Mouse (Mus musculus) telencephalon, adult 2 months (tissue): Measurements from ENCODE around the gene Pard3.

Experiments used
- DNase-seq: peaks from one replicate; pipeline ENCODE4 v3.0.0-alpha.2; 2011; ENCODE audit warnings: low read depth, low spot score

Pard3 gene

DNA sequence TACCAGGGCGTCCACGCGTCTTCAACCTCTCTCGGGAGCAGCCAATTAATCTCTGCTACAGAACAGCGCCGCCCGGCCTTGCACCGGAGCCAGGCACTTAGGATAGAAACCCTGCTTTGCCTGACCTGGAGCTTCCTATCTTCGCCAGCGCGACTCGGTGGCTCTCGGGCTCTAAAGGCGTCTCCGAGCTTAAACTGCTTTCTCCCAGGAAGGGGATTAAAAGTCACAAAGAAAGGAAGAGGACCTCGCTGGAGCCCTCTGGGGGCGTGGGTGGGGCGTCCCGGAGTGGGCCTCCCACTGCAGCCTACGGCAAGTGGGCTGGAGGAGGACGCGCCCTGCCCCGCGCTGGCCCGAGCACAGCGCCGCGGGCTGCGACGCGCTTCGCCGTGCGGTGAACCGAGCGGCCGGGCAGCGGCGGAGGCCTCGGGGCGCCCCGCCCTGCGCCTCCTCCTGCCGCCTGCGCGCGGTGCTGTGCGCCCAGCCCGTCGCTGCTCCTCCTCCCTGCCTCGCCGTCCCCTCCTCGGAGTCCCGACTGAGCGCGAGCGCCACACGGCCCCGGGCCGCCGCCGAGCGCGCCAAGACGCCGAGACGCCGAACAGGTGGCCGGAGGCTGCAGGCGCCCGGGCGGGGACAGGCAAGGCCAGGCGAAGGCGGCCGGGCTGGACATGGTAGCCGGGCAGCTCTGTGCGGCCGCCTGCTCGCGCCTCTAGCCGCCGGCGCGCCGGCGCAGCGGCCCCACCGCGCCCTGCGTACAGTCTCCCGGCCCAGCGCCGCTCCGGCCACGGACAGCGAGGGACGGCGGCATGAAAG lies at the start of gene Pard3:
Gene Pard3, plus strand, starts transcription at position 343 of the 810 bp plus-strand sequence.
- DNase-seq: peak; percentile 40

DNA sequence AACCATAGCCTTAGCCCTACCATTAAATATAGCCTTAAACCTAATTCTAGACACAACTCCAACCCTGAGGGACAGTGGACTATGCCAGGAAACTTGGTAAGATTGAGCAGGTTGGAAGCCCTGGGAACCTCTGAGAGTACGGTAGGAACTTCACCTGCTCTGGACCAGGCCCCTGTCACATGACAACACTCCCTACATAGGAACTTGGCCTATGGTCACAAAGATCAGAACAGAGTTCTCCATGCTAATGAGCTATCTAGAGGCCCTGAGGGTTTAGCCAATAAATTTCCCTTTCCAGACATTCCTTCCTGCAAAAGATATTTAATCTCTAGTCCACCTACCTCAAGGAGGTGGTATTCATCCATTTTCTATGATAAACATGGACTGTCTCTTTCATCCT lies 41.9 kb upstream of the Pard3 start:
- no peak for DNase-seq

DNA sequence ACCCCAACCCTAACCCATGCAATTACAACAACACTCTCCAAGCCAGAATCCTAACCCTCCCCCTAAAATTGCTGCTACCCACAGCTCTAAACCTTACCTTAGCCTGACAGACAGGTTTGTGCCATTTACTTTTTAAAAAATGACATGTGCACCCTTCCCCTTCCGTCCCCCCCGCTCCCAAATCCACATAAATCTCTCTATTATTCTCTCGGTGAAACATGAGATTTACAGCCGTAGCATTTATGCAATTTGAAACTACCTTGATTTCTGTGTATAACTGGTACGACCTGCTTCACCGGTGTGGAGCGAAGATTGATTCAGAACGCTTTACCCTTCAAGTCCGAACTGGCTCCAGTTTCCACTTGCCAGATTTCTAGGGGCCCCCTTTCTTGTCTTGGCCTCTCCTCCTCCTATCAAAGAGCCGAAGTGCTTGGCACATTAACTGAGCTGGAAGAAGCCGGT lies 38.4 kb upstream of the Pard3 start:
- no peak for DNase-seq

DNA sequence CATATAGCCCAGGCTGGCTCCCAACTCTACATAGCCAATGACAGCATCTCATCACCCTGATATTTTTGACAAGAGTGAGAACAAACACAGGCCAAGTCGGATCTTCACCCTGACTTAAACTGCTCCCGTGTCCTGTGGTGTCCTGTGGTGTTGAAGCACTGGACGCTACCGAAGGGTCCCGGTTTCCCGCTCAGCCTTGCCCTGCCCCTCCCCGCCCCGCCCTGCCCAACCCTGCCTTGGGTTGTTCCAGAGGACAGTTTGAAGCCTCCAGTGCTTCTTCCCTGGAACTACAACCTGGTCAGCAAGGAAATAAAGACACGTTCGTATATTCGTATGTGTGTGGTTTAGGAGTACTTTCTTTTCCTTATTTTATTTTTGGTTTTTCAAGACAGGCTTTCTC lies 37.9 kb upstream of the Pard3 start:
- no peak for DNase-seq

- no peak for DNase-seq
Measured at GRCm38 (mm10) chr8:127031476-127031875, 32.2 kb upstream of the Pard3 start.

DNA sequence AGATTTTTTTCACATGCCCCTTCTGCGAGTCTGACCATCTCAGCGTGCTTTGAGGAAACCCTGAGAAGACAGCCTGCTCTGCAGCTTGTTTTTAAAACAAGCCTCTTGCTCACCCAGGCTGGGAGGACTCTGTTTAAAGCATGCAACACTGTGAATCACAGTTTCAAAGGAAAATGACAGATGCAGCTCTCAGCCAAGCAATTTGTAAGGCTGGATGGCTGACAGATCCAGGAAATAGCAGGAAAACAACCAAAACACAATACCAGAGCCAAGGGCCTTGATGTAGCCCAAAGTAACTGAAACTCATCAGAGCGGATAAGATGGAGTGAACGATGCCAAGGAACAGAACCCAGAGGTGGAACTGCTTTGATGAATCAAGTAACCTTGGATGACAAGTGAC lies 24.8 kb upstream of the Pard3 start:
- peak; percentile 32 for DNase-seq

GRCm38 (mm10) chr8:127049996-127050395 lies 13.7 kb upstream of the Pard3 start:
- no peak for DNase-seq

DNA sequence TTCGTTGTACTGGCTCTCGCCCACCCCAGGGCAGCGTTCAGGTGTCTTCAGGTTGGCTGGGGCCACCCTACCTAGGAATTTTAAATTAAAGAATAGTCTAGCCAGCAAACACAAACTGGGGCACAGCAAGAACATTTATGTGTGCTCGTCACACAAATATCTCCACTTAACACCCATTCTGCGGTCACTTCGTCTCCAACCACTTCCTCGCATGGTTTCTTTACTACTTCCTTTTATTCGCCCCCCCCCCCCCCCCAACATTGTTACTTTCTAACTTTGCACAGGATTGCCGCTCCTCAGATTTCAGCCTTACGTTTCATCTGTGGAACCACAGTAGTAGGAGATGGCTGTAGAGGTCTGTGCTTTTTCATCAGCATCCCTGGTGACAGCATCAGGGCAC lies 11.6 kb upstream of the Pard3 start:
- no peak for DNase-seq

DNA sequence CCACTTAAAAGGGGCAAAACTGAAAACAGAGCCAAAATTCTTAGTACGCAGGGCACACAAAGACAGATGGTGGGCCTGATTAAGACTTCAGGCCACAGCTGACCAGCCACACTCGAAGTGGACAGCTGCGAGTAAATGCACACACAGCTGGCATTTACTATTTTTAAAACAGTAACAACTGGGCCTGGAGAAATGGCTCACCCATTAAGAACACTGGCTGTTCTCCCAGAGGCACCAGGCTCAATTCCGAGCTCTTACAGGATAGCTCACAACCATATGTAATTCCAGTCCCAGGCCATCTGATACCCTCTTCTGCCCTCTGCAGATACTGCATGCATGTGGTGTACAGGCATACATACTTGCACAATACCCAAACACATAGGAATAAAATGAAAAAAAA lies 8.6 kb upstream of the Pard3 start:
- no peak for DNase-seq

DNA sequence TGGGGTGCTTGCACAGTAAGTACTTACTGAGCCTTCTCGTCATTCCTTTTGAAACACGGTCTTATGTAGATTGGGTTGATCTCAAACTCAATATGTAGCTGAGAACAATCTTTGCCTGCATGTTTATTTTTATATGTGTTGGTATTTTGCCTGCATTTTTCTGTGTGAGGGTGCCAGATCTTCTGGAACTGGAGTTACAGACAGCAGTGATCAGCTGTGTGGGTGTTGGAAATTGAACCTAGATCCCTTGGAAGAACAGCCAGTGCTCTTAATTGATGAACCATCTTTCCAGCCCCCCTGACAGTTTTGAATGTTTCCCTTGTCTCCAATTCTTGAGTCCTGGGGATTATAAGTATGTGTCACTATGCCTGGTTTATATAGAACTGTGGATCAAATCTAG lies 4.9 kb upstream of the Pard3 start:
- no peak for DNase-seq

DNA sequence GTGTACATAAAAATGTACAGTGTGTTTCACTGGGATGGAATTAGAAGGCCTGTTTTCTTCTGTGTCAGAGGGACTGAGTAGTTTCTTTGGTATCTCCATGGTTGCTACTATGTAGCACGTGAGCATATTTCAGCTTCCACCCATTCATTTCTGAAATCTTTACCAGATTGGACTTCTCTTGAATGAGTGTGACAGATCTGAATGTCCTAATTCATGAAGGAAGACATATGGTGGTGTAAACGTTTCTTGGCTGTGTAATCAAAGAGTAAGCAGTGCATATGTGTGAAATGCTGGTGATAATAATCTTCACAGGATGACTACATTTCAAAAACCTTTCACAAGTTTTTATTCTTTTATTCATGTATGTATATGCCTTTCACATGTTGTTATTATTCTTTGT lies 3.9 kb upstream of the Pard3 start:
- DNase-seq: no peak

DNA sequence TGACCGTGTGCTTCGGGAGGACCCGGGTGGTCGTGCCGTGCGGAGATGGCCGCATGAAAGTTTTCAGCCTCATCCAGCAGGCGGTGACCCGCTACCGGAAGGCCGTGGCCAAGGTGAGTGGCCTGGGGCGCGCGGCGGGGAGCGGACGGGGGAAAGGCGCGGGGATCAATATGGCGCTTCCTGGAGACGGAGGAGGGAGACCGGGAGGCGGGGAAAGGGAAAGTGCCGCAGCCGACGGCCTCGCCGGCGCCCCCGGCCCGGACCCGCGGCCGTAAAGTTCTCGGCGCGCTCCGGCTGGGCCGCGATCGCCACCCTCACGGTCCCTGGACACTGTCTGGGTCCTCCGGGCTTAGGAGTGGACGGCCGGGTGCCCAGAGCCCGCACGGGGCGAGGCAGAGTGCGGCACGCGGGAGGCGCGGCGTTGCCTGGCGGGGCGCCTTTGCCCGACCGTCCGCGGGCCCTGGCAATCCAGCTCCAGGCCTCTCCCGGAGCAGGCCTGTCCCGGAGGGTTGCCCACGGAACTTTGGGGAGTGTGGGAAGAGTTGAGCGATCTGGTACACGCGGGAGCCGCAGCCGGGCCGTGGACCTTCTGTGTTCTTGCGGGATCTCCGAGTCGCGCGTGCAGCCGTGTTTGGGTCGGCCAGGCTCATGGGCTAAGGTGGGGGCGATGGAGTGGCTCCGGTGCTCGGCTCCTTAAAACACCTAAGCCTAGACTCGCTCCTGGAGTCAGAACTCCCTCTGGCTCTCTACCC lies 844 bp downstream of the Pard3 start:
- DNase-seq: no peak

DNA sequence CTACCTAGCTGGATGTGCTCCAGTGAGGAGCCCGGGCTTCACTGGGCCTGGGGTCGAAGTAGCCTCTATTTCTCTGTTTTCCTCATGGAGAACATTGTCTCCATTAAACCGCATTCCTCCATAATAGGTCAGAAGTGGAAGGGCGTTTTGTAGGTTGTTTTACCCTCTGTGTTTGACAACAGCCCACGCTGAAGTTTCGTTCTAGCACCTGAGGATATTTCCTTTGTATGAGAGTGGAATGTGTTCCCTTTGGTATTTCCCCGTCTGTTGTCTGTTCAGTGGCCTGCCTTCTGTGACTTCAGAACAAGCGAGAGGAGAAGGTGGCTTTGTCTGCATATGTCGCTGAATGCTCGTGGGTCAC lies 1.4 kb downstream of the Pard3 start:
- no peak for DNase-seq

DNA sequence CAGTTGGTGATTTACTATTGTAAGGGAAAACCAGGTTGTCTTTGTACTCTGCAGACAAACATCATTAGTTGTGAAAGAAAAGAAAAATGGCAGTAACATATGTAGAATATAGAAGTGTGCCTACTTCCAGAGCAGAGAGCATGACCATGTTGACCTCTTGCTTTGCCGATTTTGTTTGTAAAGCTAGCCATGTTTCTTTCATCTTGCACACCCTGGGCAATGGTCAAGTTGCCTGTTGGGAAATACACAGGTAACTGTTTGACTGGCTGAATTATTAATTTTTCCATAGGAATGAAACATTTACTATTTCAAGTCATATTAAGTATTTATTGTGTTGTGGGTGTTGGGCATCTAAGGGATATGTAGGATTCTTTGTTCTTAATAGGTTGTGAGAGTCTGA lies 2.1 kb downstream of the Pard3 start:
- DNase-seq: no peak

DNA sequence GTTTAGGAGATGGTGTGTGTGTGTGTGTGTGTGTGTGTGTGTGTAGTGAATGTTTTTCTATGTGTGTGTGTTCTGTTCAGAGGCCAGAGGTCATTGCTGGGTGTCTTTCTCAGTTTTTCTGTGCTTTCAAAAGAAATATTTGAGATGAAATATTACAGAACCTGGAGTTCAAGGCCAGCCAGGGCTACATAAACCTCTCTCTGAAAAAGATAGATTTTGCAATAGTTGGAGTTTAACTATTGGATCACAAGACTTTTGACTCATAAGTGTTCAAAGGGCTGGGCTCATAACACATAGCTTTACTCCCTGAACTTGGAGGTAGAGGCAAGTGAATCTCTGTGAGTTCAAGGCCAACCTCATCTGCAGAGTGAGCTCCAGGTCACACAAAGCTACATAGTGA lies 2.8 kb downstream of the Pard3 start:
- no peak for DNase-seq

DNA sequence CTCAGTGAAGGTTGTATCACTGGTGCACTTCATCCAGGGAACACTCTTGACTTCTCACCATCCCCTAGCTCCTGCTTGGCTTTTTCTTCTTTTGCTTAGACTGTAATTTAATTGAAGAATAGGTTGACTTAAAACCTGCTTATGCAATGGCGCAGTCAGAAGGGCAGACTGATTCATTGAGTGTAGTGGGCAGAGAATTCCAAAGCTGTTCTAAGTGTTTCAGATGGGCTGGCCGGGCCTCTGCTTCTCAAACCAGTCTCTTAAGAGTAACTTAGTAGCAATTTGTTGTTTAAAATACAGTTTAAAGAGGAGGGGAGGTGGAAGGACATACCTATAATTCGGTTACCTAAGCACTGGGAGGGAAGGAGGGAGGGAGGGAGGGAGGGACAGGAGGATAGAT lies 5.0 kb downstream of the Pard3 start:
- no peak for DNase-seq

- no peak for DNase-seq
Measured at GRCm38 (mm10) chr8:127070225-127070624, 6.5 kb downstream of the Pard3 start.

DNA sequence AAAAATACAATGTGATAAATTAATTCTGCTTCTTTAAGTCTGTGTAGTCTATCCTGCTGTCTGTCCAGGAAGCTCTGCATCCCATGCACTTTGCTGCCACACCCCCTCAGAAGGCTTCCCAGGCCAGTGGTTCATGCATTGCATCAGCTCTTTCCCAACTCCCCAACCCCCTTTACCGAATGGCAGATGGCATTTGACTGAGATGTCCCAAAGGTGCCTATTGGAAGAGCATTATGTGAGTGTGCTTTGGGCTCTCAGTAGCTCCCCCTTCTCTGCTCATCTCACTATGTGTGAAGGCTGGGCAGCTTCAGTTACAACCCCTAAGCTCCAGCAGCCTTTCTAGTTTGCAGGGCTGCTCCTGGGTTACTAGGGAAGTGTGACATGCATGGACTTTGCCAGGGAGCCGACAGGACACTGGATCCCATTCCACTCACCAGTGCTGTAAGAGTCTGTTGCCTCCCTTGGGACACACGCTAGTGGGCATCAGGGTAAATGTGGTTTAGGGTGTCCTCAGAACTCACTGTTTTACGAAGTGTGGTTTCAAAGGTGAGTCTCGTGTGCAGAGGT lies 9.4 kb downstream of the Pard3 start:
- no peak for DNase-seq

- DNase-seq: no peak
Measured at GRCm38 (mm10) chr8:127076511-127076910, 12.8 kb downstream of the Pard3 start.

DNA sequence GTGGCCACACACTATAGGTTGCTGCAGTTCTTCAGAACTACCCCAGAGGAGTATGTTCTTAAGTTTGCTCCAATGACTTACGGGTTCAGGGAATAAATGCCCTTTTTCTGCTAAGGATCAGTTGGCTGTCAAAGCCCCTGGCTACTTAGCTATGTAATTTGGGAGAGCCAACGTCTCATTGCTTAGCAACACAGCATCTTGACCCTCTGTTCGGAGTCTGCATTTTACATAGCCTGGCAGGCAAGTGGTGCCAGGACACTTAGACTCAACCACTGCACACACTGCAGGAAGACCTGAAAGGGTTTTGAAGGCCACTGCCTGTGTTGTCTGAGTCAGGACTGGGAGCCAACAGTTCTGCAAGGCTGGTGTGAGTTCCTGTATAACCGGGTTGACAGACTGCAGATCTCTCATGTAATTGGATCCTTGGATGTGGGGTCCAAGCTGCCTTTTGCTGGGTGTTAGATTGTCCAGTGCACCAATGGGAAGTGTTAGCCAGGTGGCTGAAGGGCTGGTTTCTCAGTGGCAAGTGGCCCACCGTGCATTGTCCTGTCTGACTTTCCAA lies 15.6 kb downstream of the Pard3 start:
- DNase-seq: no peak

DNA sequence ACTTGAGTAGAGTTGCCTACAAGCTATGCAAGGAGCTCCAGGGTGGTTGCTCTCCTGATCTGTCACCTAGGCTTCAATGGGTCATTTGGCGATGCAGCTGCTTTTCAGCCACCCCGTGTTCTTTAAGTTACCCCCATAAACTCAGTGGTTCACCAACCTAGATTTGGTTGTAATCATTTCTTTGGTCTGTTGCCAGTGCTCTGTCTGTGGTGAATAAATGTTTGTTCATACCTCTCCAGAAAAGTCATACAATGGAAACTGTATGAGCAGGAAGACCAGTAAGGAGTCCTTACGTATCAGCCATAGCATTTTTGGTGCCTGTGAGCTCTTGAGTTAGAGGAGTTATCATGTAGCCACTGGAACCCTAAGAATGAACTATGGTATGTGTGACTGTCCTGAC lies 17.6 kb downstream of the Pard3 start:
- DNase-seq: no peak

DNA sequence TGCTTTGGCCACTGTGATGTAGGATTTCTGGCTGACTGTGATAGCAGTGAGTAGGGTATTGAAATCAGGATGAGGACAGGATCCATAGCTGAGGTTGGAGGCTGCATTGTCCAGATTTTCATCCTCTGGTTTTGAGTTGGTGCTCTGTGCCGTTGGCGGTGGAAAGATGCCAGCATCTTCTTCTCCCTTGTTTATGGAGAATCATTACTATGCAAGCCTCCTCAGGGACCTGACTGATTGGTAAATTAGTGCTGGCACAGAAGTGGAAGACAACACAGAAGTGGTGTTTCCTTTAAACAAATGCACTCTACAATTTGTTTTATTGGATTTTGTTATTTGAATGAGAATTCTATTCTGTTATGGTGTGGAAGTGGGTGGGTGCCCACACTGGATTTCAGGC lies 18.8 kb downstream of the Pard3 start:
- no peak for DNase-seq

- no peak for DNase-seq
Measured at GRCm38 (mm10) chr8:127084565-127084964, 20.9 kb downstream of the Pard3 start.
